In genomic region chr10:78589291-78589690, GRCm38 (mm10) we compare ENCODE assay signal across 23 mouse cellular contexts. TPM values are rescaled to one million over a fixed set of nuclear protein-coding genes. Genes with fewer than 3 reads are reported as not detected.
A peak's percentile ranks its signal among the peaks of the same experiment; 100 is the strongest.
DNase-seq lines count a peak whose midpoint lies in the region; ATAC-seq lines count a peak whose summit lies in the region.
"Had no signal": no experiment of that assay in that cellular context is flagged by ENCODE, and none has a peak within 500 bp of the region (broad histone marks: within the 10 kb centered on the region; RNA-seq: fewer than 3 reads in every experiment).

No protein-coding gene starts in this region.

- H3K27me3 ChIP-seq in limb, embryonic 13.5 days: no peaks in the 10 kb centered on the region
- no peaks in the 10 kb centered on the region for H3K27me3 ChIP-seq in limb, embryonic 10.5 days (ENCODE audit: low read depth, poor library complexity, severe bottlenecking)
- H3K27me3 ChIP-seq: forebrain, embryonic 13.5 days; heart, embryonic 12.5 days; heart, embryonic 15.5 days; hindbrain, embryonic 12.5 days had no signal

- no peak overlapping the region for H3K4me3 ChIP-seq in limb, embryonic 13.5 days
- H3K4me3 ChIP-seq in limb, embryonic 10.5 days: no peak overlapping the region
- H3K4me3 ChIP-seq: forebrain, embryonic 10.5 days; forebrain, embryonic 13.5 days; hindbrain, embryonic 12.5 days; hindbrain, embryonic 15.5 days had no signal

- H3K36me3 ChIP-seq in limb, embryonic 13.5 days: peaks cover 57% of the 10 kb centered on the region
- H3K36me3 ChIP-seq in limb, embryonic 10.5 days: peaks cover 58% of the 10 kb centered on the region
- H3K36me3 ChIP-seq: hindbrain, embryonic 15.5 days had no signal

- DNase-seq in cerebellum, adult 9-10 months: peak; percentile 6
- DNase-seq in cerebellum, postnatal 25 days: no peak
- DNase-seq in limb, embryonic 10.5 days (ENCODE audit: low spot score): no peak
- DNase-seq in thymus, postnatal 4 days: peak; percentile 45
- no peak for DNase-seq in thymus, postnatal 0 days (ENCODE audit: low spot score)
- DNase-seq: adrenal gland, adult 2 months; adrenal gland, postnatal 14 days; B cell, adult 2 months; cerebellum, postnatal 10 days; gastrocnemius, postnatal 36 days; heart, postnatal 14 days had no signal

- no peaks in the 10 kb centered on the region for H3K9me3 ChIP-seq in limb, embryonic 13.5 days
- no peaks in the 10 kb centered on the region for H3K9me3 ChIP-seq in limb, embryonic 10.5 days (replicated peaks)
- H3K9me3 ChIP-seq: forebrain, embryonic 10.5 days; forebrain, embryonic 13.5 days; heart, embryonic 12.5 days; heart, embryonic 15.5 days; hindbrain, embryonic 12.5 days; hindbrain, embryonic 15.5 days had no signal

- 95% methylated on average over 18 of the region's 18 CpGs for WGBS in limb, embryonic 13.5 days
- 97% methylated on average over 18 of the region's 18 CpGs for WGBS in limb, embryonic 10.5 days

- H3K4me1 ChIP-seq in limb, embryonic 13.5 days: peaks cover 18% of the 10 kb centered on the region
- peaks cover 25% of the 10 kb centered on the region for H3K4me1 ChIP-seq in limb, embryonic 10.5 days

- ATAC-seq in limb, embryonic 13.5 days (ENCODE audit: low FRiP score, low read depth): no peak
- ATAC-seq: forebrain, embryonic 13.5 days; forebrain, embryonic 16.5 days; intestine, postnatal 0 days had no signal

- no peak overlapping the region for H3K9ac ChIP-seq in limb, embryonic 13.5 days
- H3K9ac ChIP-seq: forebrain, embryonic 13.5 days; heart, embryonic 15.5 days; hindbrain, embryonic 12.5 days; hindbrain, embryonic 15.5 days had no signal

- 0 out of 2 replicates have a peak overlapping the region, but pooled peaks have one; percentile 81 for H3K4me2 ChIP-seq in limb, embryonic 13.5 days (replicated peaks)
- H3K4me2 ChIP-seq: forebrain, embryonic 13.5 days; hindbrain, embryonic 12.5 days; hindbrain, embryonic 15.5 days had no signal

- H3K27ac ChIP-seq in limb, embryonic 13.5 days: no peak overlapping the region
- no peak overlapping the region for H3K27ac ChIP-seq in limb, embryonic 10.5 days
- H3K27ac ChIP-seq: forebrain, embryonic 10.5 days; forebrain, embryonic 13.5 days; heart, embryonic 15.5 days; hindbrain, embryonic 12.5 days; hindbrain, embryonic 15.5 days had no signal

RNA-seq across cellular contexts. Expression of gene Syde1, which starts 2.5 kb away (rescaled TPM):
- polyA plus RNA-seq in limb, embryonic 13.5 days (2015; fragmentation: Nextera tagmentation; extraction: Ambion mirVana): 27.0 and 27.4 TPM in 2 replicates
- 15.7 and 19.7 TPM in 2 replicates for polyA plus RNA-seq in limb, embryonic 10.5 days (2016; fragmentation: Nextera tagmentation; extraction: Ambion mirVana)
- 3.5 TPM in 2 replicates for polyA plus RNA-seq in thymus, postnatal 0 days (2015; fragmentation: Nextera tagmentation; extraction: Ambion mirVana)

RNA-seq across cellular contexts. Expression of gene Ilvbl, which starts 15.1 kb away (rescaled TPM):
- polyA plus RNA-seq in limb, embryonic 13.5 days (2015; fragmentation: Nextera tagmentation; extraction: Ambion mirVana): 59.2 and 66.7 TPM in 2 replicates
- polyA plus RNA-seq in limb, embryonic 10.5 days (2016; fragmentation: Nextera tagmentation; extraction: Ambion mirVana): 27.2 and 38.8 TPM in 2 replicates
- polyA plus RNA-seq in thymus, postnatal 0 days (2015; fragmentation: Nextera tagmentation; extraction: Ambion mirVana): 300 and 352 TPM in 2 replicates

RNA-seq across cellular contexts. Expression of gene Olfr1357, which starts 28.6 kb away (rescaled TPM):
- not detected in 2 replicates for polyA plus RNA-seq in limb, embryonic 13.5 days (2015; fragmentation: Nextera tagmentation; extraction: Ambion mirVana)
- polyA plus RNA-seq in limb, embryonic 10.5 days (2016; fragmentation: Nextera tagmentation; extraction: Ambion mirVana): not detected in 2 replicates
- 0.05 and 0.18 TPM in 2 replicates for polyA plus RNA-seq in thymus, postnatal 0 days (2015; fragmentation: Nextera tagmentation; extraction: Ambion mirVana)
- polyA plus RNA-seq: adrenal gland, adult 2 months; brain, embryonic 14.5 days; embryonic facial prominence, embryonic 11.5 days; forebrain, embryonic 10.5 days; forebrain, embryonic 13.5 days; forebrain, embryonic 16.5 days; heart, embryonic 12.5 days; heart, embryonic 15.5 days; hindbrain, embryonic 12.5 days; hindbrain, embryonic 15.5 days; intestine, embryonic 14.5 days; intestine, postnatal 0 days had no signal

Comparison
In these comparisons a context has a peak if more than half of its experiments do, and no peak if none do; other contexts are left out.
1. DNase-seq: peak in cerebellum, adult 9-10 months (single experiment) and thymus, postnatal 4 days (single experiment); none in cerebellum, postnatal 25 days (0 of 2), limb, embryonic 10.5 days (single experiment) and thymus, postnatal 0 days (single experiment).